Mouse (Mus musculus) lung, postnatal 36 days (tissue): ENCODE measurements at regions not wholly inside any gene's neighbourhood (a gene's known extent, or its start where the extent isn't known, plus 50 kb on each side); places are given as distances from the start of the nearest gene placed in this dataset.

Source experiments
- DNase-seq: peaks from one replicate; pipeline ENCODE4 v3.0.0; 2022; ENCODE audit warnings: mixed read lengths

GRCm38 (mm10) chr6:94807216-94807615 is 107.3 kb upstream of the Lrig1 start:
- no peak for DNase-seq

- no peak for DNase-seq
Observed at GRCm38 (mm10) chr6:94806481-94807160, 106.7 kb upstream of the Lrig1 start.

- DNase-seq: peak; percentile 17
Observed at GRCm38 (mm10) chr6:94805685-94806084, 105.7 kb upstream of the Lrig1 start.

GRCm38 (mm10) chr6:94804284-94804815 is 104.4 kb upstream of the Lrig1 start:
- DNase-seq: no peak

GRCm38 (mm10) chr6:94801039-94801438 is 101.1 kb upstream of the Lrig1 start:
- DNase-seq: no peak

GRCm38 (mm10) chr6:94798545-94799211 is 98.7 kb upstream of the Lrig1 start:
- no peak for DNase-seq

- DNase-seq: no peak
Observed at GRCm38 (mm10) chr6:94795442-94795841, 95.5 kb upstream of the Lrig1 start.

- no peak for DNase-seq
Observed at GRCm38 (mm10) chr6:94793555-94793954, 93.6 kb upstream of the Lrig1 start.

GRCm38 (mm10) chr6:94792312-94792711 is 92.4 kb upstream of the Lrig1 start:
- no peak for DNase-seq

- DNase-seq: peak; percentile 13
Observed at GRCm38 (mm10) chr6:94789308-94789763, 89.4 kb upstream of the Lrig1 start.

GRCm38 (mm10) chr6:94783471-94783870 is 83.5 kb upstream of the Lrig1 start:
- DNase-seq: no peak

- DNase-seq: no peak
Observed at GRCm38 (mm10) chr6:94780621-94781020, 80.7 kb upstream of the Lrig1 start.

- peak; percentile 91 for DNase-seq
Observed at GRCm38 (mm10) chr6:94779854-94780253, 79.9 kb upstream of the Lrig1 start.

GRCm38 (mm10) chr6:94779213-94779612 is 79.3 kb upstream of the Lrig1 start:
- no peak for DNase-seq

- DNase-seq: no peak
Observed at GRCm38 (mm10) chr6:94778797-94779196, 78.8 kb upstream of the Lrig1 start.

- DNase-seq: no peak
Observed at GRCm38 (mm10) chr6:94776585-94776984, 76.6 kb upstream of the Lrig1 start.

- DNase-seq: no peak
Observed at GRCm38 (mm10) chr6:94774871-94775270, 74.9 kb upstream of the Lrig1 start.

- DNase-seq: no peak
Observed at GRCm38 (mm10) chr6:94773604-94774486, 73.9 kb upstream of the Lrig1 start.

GRCm38 (mm10) chr6:94772868-94773603 is 73.1 kb upstream of the Lrig1 start:
- DNase-seq: no peak

- DNase-seq: no peak
Observed at GRCm38 (mm10) chr6:94772391-94772790, 72.4 kb upstream of the Lrig1 start.

- DNase-seq: no peak
Observed at GRCm38 (mm10) chr6:94768230-94768629, 68.3 kb upstream of the Lrig1 start.

GRCm38 (mm10) chr6:94765724-94766123 is 65.8 kb upstream of the Lrig1 start:
- DNase-seq: no peak
